Mouse (Mus musculus) adrenal gland, adult 18-20 months (tissue): ENCODE results near the gene Erfe. TPM values are rescaled to one million over a fixed set of nuclear protein-coding genes. Genes with fewer than 3 reads are reported as not detected.
A peak's percentile ranks its signal among the peaks of the same experiment; 100 is the strongest.

Source experiments
- DNase-seq, 2 experiments: peaks; one replicate each; pipeline ENCODE4 v3.0.0; 2021 to 2022; ENCODE audit warnings: low spot score in 2 of 2
- long read RNA-seq, 2 experiments: library from polyadenylated mRNA; stranded (forward); transcript quantifications; one replicate each; pipeline ENCODE4 v2.0.0; 2021
- total RNA-seq, 2 experiments: library from RNA; stranded (reverse); gene quantifications; 1 replicate in 1 of 2; 2 replicates in 1 of 2; pipeline ENCODE4 v1.2.3; 2021

Gene Erfe
- 10 to 100 TPM in 1 of 2 experiments, 1 to 10 TPM in 1; 5.3 to 22.1 TPM for total RNA-seq
- long read RNA-seq, experiment 1, transcript Erfe-201 (8 exons, 2,815 nt), result major isoform, 6 of 11 reads
- long read RNA-seq, experiment 1, partial matches to known transcripts, result 1 of 11 reads
- long read RNA-seq, experiment 1, other reads (novel, unspliced or antisense), result 4 of 11 reads
- long read RNA-seq, experiment 2, transcript Erfe-201 (8 exons, 2,815 nt), result major isoform, 9 of 12 reads
- long read RNA-seq, experiment 2, partial matches to known transcripts, result 1 of 12 reads
- long read RNA-seq, experiment 2, other reads (novel, unspliced or antisense), result 2 of 12 reads

- peak; percentile 74 to 80 for DNase-seq
Measured at GRCm38 (mm10) chr1:91366215-91367108, at the start of gene Erfe. TSS of gene Erfe (plus strand) at chr1:91366430.

- DNase-seq, result no peak
Measured at GRCm38 (mm10) chr1:91317656-91318055, 48.6 kb upstream of the Erfe start.

GRCm38 (mm10) chr1:91321760-91322438 is 44.3 kb upstream of the Erfe start, which contains the start of gene Espnl:
TSS of gene Espnl (plus strand) at chr1:91322075.
- DNase-seq, result no peak

DNA sequence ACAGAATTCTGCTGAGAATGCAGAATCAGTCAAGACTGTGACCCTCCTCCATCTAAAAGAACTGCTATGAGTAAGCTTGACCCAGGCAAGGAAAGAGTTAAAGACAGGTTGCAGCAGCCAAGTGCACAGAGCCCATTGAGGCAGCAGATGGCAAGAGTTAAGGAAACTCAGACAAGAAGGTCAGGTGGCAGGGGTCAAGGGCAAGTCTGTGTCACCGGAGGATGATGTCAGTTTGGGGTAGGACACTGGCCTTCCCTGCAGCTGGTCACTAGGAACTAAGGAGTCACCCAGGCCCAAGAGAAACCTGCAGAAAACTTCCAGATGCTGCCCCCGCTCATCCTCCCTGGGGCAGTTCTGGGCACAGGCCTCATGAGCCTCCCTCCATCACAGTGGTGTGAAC is 41.6 kb upstream of the Erfe start:
- DNase-seq, result no peak

DNA sequence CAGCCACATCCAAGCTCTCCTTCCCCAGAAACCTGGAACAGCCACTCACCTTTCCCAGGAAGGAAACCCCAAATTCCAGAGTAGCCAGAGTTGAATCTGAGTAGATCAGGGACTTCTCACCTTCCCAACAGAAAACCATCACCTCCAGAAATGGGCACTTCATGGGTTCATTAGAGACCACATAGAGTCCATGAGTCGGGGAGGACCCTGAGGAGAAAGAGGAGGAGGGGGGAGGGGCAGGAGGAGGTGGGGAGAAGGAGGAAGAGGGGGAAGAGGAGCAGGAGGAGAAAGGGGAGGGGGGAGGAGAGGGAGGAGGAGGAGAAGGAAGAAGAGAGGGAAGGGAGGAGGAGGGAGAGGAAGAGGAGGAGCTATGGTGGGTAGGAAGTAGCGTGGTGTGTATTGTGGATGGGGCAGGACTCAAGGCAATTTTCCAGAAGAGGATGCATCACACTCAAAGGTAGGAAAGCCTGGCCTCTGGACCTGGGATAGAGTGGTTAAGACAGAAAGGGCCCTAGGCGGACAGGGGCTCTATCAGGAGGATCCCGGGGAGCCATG is 40.7 kb upstream of the Erfe start:
- no peak for DNase-seq

DNA sequence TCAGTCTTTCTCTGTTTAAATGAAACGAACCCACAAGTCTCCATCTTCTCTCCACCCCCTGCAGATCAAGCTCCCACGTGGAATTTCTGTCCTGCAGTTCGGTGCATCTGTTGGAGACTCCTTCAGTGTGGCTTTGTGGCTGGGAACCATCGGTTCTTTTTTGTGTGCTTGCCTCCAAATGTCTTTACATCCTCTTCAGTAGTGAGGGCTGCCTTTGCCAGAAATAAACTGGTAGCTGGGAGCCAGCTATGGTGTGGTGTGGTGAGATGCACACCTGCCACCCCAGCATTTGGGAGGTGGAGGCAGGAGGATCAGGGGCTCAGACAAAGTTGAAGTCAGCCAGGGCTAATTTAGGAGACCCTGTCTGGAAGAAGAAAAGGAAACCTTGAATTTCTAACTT is 34.1 kb upstream of the Erfe start:
- DNase-seq, result no peak

DNA sequence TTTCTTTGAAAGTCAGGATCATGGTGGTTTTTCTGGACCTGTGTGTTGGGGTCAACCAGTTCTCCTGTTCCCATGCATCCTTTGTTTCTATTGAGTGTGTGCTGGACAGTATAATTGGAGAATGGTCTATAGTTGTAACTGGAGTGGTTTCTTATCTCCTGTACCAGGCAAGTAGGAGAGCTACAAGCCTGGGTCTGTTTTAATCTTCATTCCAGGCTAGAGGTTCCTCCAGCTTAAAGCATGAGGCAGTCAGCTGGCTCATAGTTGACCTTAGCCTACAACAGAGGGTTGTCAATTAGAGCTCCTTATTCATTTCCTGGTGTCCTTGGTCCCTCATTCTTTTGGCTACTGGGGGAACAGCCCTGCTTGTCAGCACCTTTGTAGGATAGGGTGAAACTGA is 32.6 kb upstream of the Erfe start:
- DNase-seq, result no peak

GRCm38 (mm10) chr1:91337355-91337754 is 28.9 kb upstream of the Erfe start:
- DNase-seq, result no peak

DNA sequence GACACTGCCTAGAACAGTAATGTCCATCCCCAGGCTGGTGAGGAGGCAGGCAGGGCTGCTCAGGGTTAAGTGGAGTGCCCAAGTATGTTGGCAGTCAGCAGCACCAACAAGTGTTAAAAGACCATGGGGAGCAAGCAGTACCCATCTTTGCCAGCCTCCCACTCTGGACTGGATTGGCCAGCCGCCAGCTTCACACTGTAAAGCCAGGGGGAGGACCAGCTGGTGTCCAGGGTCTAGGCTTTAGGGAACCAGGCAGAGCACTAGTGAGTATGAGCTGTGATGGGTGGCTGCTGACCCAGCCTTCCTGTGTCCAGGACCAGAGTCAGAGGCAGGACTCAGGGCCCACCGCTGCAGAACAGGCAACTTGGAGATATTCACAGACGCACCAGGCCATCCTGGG is 22.2 kb upstream of the Erfe start:
- no peak for DNase-seq

DNA sequence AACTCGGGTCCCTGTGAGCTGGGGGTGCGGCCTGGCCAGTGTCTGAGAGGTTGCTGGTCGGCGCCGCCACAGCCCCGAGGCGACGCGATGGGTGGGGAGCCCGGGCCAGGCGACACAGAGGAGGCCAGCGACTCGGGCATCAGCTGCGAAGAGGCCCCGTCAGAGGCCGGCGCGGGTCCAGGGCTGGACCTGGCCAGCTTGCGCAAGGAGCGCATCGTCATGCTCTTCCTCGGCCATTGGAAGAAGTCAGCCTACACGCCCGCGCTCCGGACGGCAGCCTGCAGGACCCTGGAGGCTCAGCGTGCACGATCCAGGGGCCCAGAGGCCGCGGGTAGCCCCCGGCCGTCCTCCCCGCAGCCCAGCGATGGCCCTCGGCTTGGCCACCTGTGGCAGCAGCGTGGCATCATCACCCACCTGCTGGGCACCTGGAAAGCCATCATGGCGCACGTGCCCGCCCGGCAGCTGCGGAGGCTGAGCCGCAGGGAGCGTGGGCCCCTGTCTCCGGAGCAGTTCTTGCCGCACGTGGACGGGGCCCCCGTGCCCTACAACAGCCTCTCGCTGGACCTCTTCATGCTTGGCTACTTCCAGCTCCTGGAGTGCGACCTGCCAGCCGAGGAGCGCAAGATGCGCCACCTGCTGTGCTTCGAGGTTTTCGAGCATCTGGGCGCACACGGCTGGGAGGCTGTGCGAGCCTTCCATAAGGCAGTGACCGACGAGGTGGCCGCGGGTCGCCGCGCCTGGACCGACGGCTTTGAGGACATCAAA is 21.1 kb upstream of the Erfe start:
- no peak for DNase-seq

DNA sequence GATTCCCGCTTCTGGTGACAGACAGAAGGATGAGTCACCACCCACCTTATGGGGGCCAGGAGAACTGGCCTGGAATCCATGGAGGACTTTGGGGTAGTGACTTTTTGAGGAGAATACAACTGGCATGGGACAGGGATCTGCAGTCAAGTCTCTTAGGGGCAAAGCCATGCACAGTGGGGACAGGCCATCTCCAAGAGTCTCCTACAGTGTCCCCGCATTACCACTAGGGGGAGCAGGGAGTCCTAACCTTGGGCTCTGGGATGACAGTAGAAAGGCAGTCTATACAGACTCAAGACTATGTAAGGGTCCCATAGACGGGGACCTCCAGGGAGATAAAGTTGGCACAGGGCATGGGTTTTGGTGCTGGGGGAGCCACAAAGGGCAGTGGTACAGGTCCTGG is 19.3 kb upstream of the Erfe start:
- DNase-seq, result peak; percentile 52 to 62

DNA sequence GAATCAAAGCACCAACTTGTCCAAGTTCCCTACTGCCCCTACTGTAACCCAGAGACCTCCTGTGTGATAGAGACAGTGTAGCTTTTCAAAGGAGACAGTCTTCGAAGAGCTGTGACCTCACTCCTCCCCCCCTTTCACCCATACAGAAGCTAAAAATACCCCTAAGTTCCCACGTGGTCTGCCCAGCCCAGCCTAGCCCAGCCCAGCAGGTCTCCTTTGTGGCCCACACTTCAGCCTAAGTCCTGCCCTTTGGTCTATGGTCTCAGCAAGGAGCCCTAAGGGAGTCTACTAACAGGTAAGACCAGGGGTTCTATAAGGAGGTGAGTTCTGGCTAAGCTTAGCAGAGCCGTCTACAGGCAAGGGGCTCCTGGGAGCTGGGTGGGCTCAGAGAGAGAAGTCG is 15.4 kb upstream of the Erfe start, which contains the start of gene Klhl30:
Klhl30 (plus strand) TSS at position 176 of the 400 bp plus-strand sequence.
- no peak for DNase-seq

DNA sequence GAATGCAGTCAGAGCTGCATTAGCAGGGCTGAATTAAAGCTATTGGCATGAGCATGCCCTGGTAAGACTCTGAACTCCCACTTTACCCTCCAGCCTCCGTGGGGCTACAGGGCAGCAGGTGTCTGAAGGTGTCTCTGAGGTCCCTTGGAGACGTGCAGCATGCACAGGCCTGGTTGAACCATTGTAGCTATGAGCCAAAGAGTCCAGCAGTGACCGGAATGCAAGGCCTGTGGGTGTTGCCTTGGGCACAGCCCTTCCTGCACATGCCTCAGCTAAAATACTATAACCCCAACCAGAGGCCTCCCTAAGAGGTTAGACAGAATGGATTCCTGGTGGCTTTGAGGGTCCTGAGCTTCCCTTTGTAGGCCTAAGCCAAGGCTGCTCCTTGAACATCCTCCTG is 15.0 kb upstream of the Erfe start:
- no peak for DNase-seq

DNA sequence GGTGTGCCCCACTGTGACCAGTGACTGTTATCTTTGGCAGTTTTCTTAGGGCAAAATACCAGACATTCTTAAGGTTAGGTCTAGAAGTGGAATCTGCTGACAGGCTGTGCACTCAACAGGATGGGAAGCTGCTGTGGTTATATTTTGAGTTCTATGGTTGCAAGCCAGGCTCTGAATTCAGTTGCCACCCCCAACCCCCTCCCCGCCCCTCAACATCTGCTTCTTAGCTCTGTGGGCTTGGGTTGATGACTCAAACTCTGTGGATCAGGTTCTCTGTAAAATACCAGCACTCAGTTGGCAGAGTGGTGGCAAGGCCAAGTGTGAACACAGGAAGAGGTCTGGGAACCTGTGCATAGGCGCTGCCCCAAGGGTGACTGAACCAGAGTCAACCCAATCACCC is 14.0 kb upstream of the Erfe start:
- DNase-seq, result no peak

DNA sequence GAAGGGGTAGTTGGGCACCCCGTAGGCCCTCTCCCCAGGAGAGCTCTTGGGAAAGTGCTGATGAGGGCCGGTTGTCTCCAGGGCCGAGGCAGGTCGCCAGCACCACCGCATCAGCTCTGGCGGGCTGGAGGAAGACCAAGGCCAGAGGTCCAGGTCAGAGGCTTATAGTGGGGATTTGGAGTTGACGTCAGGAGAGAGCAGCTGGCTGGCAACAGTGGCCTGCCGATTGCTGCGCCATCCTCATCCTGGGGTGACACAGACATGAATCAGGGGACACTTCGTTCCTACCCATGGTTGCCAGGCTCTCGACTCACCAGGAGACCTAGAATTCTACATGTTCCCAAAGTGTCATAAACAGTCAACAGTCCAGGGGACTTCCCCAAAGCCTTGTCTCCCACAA is 10.1 kb upstream of the Erfe start:
- DNase-seq, result no peak

GRCm38 (mm10) chr1:91362113-91362512 is 4.1 kb upstream of the Erfe start:
- DNase-seq, result no peak

DNA sequence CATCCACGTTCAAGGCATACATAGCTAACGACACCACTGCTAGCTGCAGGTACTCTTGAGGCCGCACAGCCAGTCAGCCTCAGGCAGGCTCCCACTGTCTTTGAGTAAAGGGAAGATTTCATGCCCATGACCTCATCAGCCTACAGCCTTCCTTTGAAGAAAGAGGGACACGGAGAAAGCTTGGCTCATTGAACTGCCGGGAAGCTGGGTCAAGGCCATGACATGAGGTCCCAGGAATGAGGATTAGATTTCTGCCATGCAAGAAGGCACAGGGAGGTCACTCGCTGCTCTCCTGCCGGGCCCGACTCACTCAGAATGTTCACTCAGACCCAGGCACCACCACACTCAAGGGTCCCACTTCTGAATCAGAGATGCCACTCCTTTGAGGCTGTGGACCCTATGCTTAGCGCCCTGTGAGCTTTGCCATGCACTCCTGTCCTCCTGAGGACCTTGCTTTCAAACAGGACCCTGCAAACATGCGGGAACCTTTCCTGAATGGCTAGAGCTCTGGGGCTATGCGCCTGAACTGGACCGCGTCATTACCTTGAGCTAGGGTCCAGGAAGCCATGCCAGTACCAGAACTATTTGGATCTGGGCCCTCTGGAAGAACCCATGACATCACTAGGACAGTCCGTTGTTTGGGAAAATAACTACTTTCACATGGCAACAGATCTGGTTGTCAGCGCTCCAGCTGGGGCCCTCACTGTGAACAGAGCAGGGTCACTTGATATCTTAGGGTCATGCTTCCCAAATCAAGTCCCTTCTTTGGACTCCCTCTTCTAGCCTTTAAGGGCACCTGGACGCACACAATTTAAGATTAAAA is 1.2 kb upstream of the Erfe start:
- no peak for DNase-seq

GRCm38 (mm10) chr1:91365816-91366214 is 415 bp upstream of the Erfe start:
- no peak for DNase-seq

DNA sequence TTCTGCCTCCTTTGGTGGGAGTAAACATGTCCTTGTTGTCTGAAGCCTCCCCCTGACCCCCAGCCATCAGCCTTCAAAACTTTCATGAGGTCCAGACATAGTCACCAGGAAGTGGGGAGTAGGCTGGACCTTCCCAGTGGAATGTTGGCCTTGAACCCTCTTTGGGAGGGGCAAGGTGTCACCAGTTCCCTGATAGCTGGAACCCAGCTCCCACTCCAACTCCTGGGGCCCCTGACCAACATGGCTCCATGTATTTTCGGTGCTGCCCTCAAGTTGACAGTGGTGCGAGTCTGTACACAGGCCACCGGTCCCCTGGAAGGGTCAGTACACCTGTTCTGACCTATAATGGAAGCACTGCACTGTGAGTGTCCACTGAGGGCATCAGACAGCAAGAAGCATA is 1.1 kb downstream of the Erfe start:
- no peak for DNase-seq

DNA sequence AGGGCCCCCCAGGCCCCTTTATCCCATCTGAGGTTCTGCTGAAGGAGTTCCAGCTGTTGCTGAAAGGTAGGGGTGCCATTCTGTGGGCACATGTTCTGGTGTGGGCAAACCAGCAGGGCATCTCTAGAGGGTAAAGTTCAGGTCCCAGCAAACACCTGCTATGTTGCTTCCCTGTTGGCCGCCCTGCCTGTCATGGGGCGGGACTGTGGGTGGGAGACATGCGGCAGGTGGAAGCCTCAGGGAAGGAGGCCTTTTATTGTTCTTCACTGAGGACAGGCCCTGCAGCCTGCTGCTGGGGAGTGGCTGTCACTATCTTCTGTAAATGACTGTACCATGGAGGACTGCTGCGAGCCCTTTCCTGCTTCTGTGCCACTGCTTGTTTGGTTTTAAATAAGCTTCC is 3.2 kb downstream of the Erfe start:
- no peak for DNase-seq
